Mouse (Mus musculus): ENCODE results near the gene Leap2. TPM values are rescaled to one million over a fixed set of nuclear protein-coding genes. Genes with fewer than 3 reads are reported as not detected.

The Leap2 gene
- polyA plus RNA-seq, 1 experiment from 2014 or later = 209 TPM

DNA sequence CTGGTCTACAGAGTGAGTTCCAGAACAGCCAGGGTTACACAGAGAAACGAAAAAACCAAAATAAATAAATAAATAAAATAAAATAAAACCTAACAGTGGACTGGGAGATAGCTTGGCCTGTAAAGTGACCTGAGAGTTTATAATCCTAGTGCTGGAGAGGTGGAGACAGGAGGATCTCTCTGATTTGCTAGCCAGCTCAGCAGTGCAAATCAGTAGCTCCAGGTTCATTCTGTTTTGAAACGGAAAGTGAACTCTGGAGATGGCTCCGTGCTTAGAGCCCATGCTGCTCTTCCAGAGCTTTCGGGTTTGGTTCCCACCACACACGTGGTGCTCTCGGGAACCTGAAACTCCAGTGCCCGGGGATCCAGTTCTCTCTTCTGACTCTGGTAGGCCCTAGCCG is 25.0 kb upstream of the Leap2 start:
- Histone ChIP-seq H3K27ac (ENCODE audit: low read depth) (peak overlapping the region; percentile 83), H3K36me3 (replicated peaks; ENCODE audit: insufficient read depth, low read length) (no peaks in the 10 kb centered on the region), H3K9me3 (ENCODE audit: low read length) (no peaks in the 10 kb centered on the region), H3K4me2 (ENCODE audit: low read depth, low read length) (no peak overlapping the region), H3K4me3 (ENCODE audit: low read depth, low read length) (no peak overlapping the region), H3K9ac (replicated peaks) (no peak overlapping the region), H3K4me1 (ENCODE audit: insufficient read depth) (peaks cover 26% of the 10 kb centered on the region), H3K27me3 (ENCODE audit: insufficient read depth, low read length) (no peaks in the 10 kb centered on the region)
- ATAC-seq (peak; percentile 64), DNase-seq (no peak)
- TF ChIP-seq EP300 (IDR thresholded peaks at IDR 0.05; ENCODE audit: low read depth) = no peak
- no peak for TF ChIP-seq CTCF (IDR thresholded peaks at IDR 0.05; ENCODE audit: low read depth)
- 85% methylated on average over 8 of the region's 8 CpGs for WGBS (ENCODE audit: insufficient replicate concordance)

DNA sequence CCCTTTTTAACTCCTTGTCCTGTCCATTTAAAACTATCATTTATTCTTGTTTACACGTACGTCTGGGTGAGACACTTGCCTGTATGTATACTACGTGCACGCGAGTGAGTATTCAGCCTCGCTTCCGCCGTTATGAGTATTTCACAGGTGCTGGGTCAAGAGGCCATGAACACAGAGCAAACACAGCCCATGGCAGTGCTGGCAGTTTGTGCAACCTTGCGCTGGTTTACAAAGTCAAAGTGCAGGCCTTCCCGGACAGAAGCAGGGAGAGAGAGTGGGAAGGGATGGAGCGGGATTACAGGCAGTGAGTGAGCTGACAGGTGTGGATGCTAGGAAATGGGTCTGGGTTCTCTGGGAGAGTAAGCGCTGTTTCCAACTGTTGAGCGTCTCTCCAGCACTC is 23.2 kb upstream of the Leap2 start:
- DNase-seq = peak; percentile 61
- peak; percentile 81 for ATAC-seq
- no peaks in the 10 kb centered on the region for H3K9me3 ChIP-seq (ENCODE audit: low read length)
- H3K9ac ChIP-seq (replicated peaks) = no peak overlapping the region
- 68% methylated on average over 13 of the region's 13 CpGs for WGBS (ENCODE audit: insufficient replicate concordance)
- no peak for TF ChIP-seq CTCF (IDR thresholded peaks at IDR 0.05; ENCODE audit: low read depth)
- no peak for TF ChIP-seq EP300 (IDR thresholded peaks at IDR 0.05; ENCODE audit: low read depth)
- no peaks in the 10 kb centered on the region for H3K36me3 ChIP-seq (replicated peaks; ENCODE audit: insufficient read depth, low read length)
- no peak overlapping the region for H3K4me3 ChIP-seq (ENCODE audit: low read depth, low read length)
- H3K27ac ChIP-seq (ENCODE audit: low read depth) = peak overlapping the region; percentile 67
- no peak overlapping the region for H3K4me2 ChIP-seq (ENCODE audit: low read depth, low read length)
- H3K27me3 ChIP-seq (ENCODE audit: insufficient read depth, low read length) = no peaks in the 10 kb centered on the region
- peaks cover 23% of the 10 kb centered on the region for H3K4me1 ChIP-seq (ENCODE audit: insufficient read depth)

DNA sequence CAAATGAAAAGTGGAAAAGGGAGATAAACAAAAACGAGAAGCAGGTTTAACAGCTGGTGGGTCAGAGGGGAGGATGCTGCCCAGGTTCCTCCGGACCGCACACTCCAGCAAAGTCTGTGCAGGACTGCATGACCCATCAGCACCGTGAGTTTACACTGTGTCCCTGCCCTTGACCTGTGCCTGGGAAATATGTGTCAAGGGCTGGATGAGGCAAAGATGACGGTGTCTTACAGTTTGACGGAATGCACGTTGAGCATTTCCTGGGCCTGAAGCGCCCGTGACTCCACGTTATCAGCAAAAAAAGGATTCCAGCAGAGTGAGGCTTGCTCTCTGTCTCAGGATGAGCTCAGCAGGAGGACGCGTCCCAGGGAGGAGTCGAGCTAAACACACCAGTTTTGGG is 22.6 kb upstream of the Leap2 start:
- Histone ChIP-seq H3K4me1 (ENCODE audit: insufficient read depth) (peaks cover 19% of the 10 kb centered on the region), H3K36me3 (replicated peaks; ENCODE audit: insufficient read depth, low read length) (no peaks in the 10 kb centered on the region), H3K27me3 (ENCODE audit: insufficient read depth, low read length) (no peaks in the 10 kb centered on the region), H3K27ac (ENCODE audit: low read depth) (peak overlapping the region; percentile 67), H3K4me2 (ENCODE audit: low read depth, low read length) (no peak overlapping the region), H3K9ac (replicated peaks) (no peak overlapping the region), H3K4me3 (ENCODE audit: low read depth, low read length) (no peak overlapping the region), H3K9me3 (ENCODE audit: low read length) (no peaks in the 10 kb centered on the region)
- 52% methylated on average over 13 of the region's 13 CpGs for WGBS (ENCODE audit: insufficient replicate concordance)
- ATAC-seq = peak; percentile 16; the same call in 1 of the 2 replicates
- TF ChIP-seq EP300 (IDR thresholded peaks at IDR 0.05; ENCODE audit: low read depth) (no peak), CTCF (IDR thresholded peaks at IDR 0.05; ENCODE audit: low read depth) (no peak)
- DNase-seq = no peak

- Histone ChIP-seq H3K4me1 (ENCODE audit: insufficient read depth) (peaks cover 6% of the 10 kb centered on the region; the same call in 1 of the 2 replicates), H3K27ac (ENCODE audit: low read depth) (no peak overlapping the region), H3K4me3 (ENCODE audit: low read depth, low read length) (no peak overlapping the region), H3K9me3 (ENCODE audit: low read length) (no peaks in the 10 kb centered on the region), H3K27me3 (ENCODE audit: insufficient read depth, low read length) (no peaks in the 10 kb centered on the region), H3K36me3 (replicated peaks; ENCODE audit: insufficient read depth, low read length) (no peaks in the 10 kb centered on the region), H3K4me2 (ENCODE audit: low read depth, low read length) (no peak overlapping the region), H3K9ac (replicated peaks) (no peak overlapping the region)
- no peak for TF ChIP-seq EP300 (IDR thresholded peaks at IDR 0.05; ENCODE audit: low read depth)
- TF ChIP-seq CTCF (IDR thresholded peaks at IDR 0.05; ENCODE audit: low read depth) = peak; percentile 82
- no peak for ATAC-seq
- 22% methylated on average over 6 of the region's 6 CpGs for WGBS (ENCODE audit: insufficient replicate concordance)
- DNase-seq = no peak
Observed at GRCm38 (mm10) chr11:53443861-53444260, 20.9 kb upstream of the Leap2 start.

GRCm38 (mm10) chr11:53441921-53442320 is 19.0 kb upstream of the Leap2 start:
- no peak for ATAC-seq
- H3K4me2 ChIP-seq (ENCODE audit: low read depth, low read length) = peak overlapping the region; percentile 24
- no peaks in the 10 kb centered on the region for H3K36me3 ChIP-seq (replicated peaks; ENCODE audit: insufficient read depth, low read length)
- no peak for TF ChIP-seq CTCF (IDR thresholded peaks at IDR 0.05; ENCODE audit: low read depth)
- no peak for TF ChIP-seq EP300 (IDR thresholded peaks at IDR 0.05; ENCODE audit: low read depth)
- no peaks in the 10 kb centered on the region for H3K27me3 ChIP-seq (ENCODE audit: insufficient read depth, low read length)
- peaks cover 4% of the 10 kb centered on the region; the same call in 1 of the 2 replicates for H3K4me1 ChIP-seq (ENCODE audit: insufficient read depth)
- DNase-seq = no peak
- H3K9me3 ChIP-seq (ENCODE audit: low read length) = no peaks in the 10 kb centered on the region
- WGBS (ENCODE audit: insufficient replicate concordance) = 5% methylated on average over 12 of the region's 12 CpGs
- 0 out of 2 replicates have a peak overlapping the region, but pooled peaks have one; percentile 31 for H3K27ac ChIP-seq (ENCODE audit: low read depth)
- H3K9ac ChIP-seq (replicated peaks) = no peak overlapping the region
- no peak overlapping the region for H3K4me3 ChIP-seq (ENCODE audit: low read depth, low read length)

DNA sequence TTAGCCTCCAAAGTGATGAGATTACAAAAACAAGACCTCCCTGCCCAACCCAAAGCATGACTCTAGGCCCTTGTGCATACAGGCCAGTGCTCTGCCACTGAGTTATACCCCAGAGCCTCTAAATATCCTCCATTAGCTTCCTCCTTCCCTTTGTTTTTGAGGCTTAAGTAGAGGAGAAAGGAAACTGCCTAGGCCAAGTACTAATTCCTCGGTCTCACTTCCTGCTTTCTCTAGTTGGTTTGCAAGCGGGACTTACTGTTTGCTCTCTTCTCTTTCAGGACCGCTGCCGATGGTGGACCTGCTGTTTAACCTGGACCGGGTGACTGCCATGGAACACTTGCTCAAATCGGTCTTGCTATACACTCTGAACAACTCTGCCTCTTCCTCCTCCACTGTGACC is 13.4 kb upstream of the Leap2 start:
- Histone ChIP-seq H3K36me3 (replicated peaks; ENCODE audit: insufficient read depth, low read length) (no peaks in the 10 kb centered on the region), H3K9me3 (ENCODE audit: low read length) (no peaks in the 10 kb centered on the region), H3K27ac (ENCODE audit: low read depth) (no peak overlapping the region), H3K4me2 (ENCODE audit: low read depth, low read length) (no peak overlapping the region), H3K4me3 (ENCODE audit: low read depth, low read length) (no peak overlapping the region), H3K4me1 (ENCODE audit: insufficient read depth) (peaks cover 20% of the 10 kb centered on the region), H3K9ac (replicated peaks) (no peak overlapping the region), H3K27me3 (ENCODE audit: insufficient read depth, low read length) (no peaks in the 10 kb centered on the region)
- DNase-seq (no peak), ATAC-seq (no peak)
- WGBS (ENCODE audit: insufficient replicate concordance) = 65% methylated on average over 6 of the region's 6 CpGs
- no peak for TF ChIP-seq CTCF (IDR thresholded peaks at IDR 0.05; ENCODE audit: low read depth)
- no peak for TF ChIP-seq EP300 (IDR thresholded peaks at IDR 0.05; ENCODE audit: low read depth)

DNA sequence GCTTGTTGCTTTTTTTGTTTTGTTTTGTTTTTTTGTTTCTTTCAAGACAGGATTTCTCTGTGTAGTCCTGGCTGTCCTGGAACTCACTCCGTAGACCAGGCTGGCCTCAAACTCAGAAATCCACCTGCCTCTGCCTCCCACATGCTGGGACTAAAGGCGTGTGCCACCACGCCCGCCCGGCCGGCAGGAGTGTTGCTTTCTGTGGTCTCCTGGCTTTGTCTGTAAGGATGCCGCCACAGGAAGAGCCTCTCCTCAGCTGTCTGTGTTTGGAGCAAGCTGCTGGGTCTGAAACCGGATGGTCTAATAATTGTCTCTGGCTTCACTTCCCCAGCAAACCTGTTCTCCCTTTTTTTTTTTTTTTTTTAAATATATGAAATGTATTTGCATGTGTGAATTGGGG is 12.5 kb upstream of the Leap2 start:
- H3K9me3 ChIP-seq (ENCODE audit: low read length) = no peaks in the 10 kb centered on the region
- DNase-seq (no peak), ATAC-seq (no peak)
- H3K4me1 ChIP-seq (ENCODE audit: insufficient read depth) = peaks cover 22% of the 10 kb centered on the region
- H3K4me2 ChIP-seq (ENCODE audit: low read depth, low read length) = no peak overlapping the region
- H3K9ac ChIP-seq (replicated peaks) = no peak overlapping the region
- TF ChIP-seq EP300 (IDR thresholded peaks at IDR 0.05; ENCODE audit: low read depth) (no peak), CTCF (IDR thresholded peaks at IDR 0.05; ENCODE audit: low read depth) (no peak)
- no peak overlapping the region for H3K27ac ChIP-seq (ENCODE audit: low read depth)
- 60% methylated on average over 8 of the region's 8 CpGs for WGBS (ENCODE audit: insufficient replicate concordance)
- H3K4me3 ChIP-seq (ENCODE audit: low read depth, low read length) = no peak overlapping the region
- no peaks in the 10 kb centered on the region for H3K27me3 ChIP-seq (ENCODE audit: insufficient read depth, low read length)
- H3K36me3 ChIP-seq (replicated peaks; ENCODE audit: insufficient read depth, low read length) = no peaks in the 10 kb centered on the region

Measured in liver, postnatal 0 days (tissue).